Mouse (Mus musculus): ENCODE measurements around the gene Jmjd6.
"Not testable (repeated sequence)": the region's sequence is repeated elsewhere in the genome, so short reads cannot be mapped to it uniquely, and the experiment has no call there.

The Jmjd6 gene

GRCm38 (mm10) chr11:116823885-116824284 lies 19.4 kb downstream of the Jmjd6 start:
- not testable (repeated sequence) for DNase-seq

- DNase-seq, result no peak
Measured at GRCm38 (mm10) chr11:116823255-116823654, 20.0 kb downstream of the Jmjd6 start.

- no peak for DNase-seq
Measured at GRCm38 (mm10) chr11:116822626-116823025, 20.6 kb downstream of the Jmjd6 start.

- no peak for DNase-seq
Measured at GRCm38 (mm10) chr11:116822215-116822614, 21.0 kb downstream of the Jmjd6 start.

GRCm38 (mm10) chr11:116821057-116821940 lies 21.9 kb downstream of the Jmjd6 start:
- no peak for DNase-seq

GRCm38 (mm10) chr11:116819932-116820593 lies 23.2 kb downstream of the Jmjd6 start:
- peak in 1 of 2 experiments; percentile 6 for DNase-seq

- DNase-seq, result peak; percentile 59 to 71
Measured at GRCm38 (mm10) chr11:116818722-116819121, 24.5 kb downstream of the Jmjd6 start.

- DNase-seq, result no peak
Measured at GRCm38 (mm10) chr11:116817567-116817966, 25.7 kb downstream of the Jmjd6 start.

- no peak for DNase-seq
Measured at GRCm38 (mm10) chr11:116816769-116817168, 26.5 kb downstream of the Jmjd6 start.

- DNase-seq, result no peak
Measured at GRCm38 (mm10) chr11:116814884-116815415, 28.3 kb downstream of the Jmjd6 start.

- DNase-seq, result peak; percentile 17 to 39
Measured at GRCm38 (mm10) chr11:116814076-116814883, 29.0 kb downstream of the Jmjd6 start.

GRCm38 (mm10) chr11:116813610-116814009 lies 29.6 kb downstream of the Jmjd6 start:
- DNase-seq, result no peak

- peak; percentile 24 to 48 for DNase-seq
Measured at GRCm38 (mm10) chr11:116812793-116813529, 30.3 kb downstream of the Jmjd6 start.

- DNase-seq, result peak; percentile 84 to 88
Measured at GRCm38 (mm10) chr11:116810983-116811901, 32.0 kb downstream of the Jmjd6 start.

- DNase-seq, result no peak
Measured at GRCm38 (mm10) chr11:116810528-116810927, 32.7 kb downstream of the Jmjd6 start.

- no peak for DNase-seq
Measured at GRCm38 (mm10) chr11:116809520-116809919, 33.7 kb downstream of the Jmjd6 start.

GRCm38 (mm10) chr11:116808811-116809395 lies 34.3 kb downstream of the Jmjd6 start:
- peak in 1 of 2 experiments; percentile 40 for DNase-seq

GRCm38 (mm10) chr11:116807938-116808606 lies 35.2 kb downstream of the Jmjd6 start:
- peak; percentile 91 to 94 for DNase-seq

- DNase-seq, result no peak
Measured at GRCm38 (mm10) chr11:116807526-116807925, 35.7 kb downstream of the Jmjd6 start.

- no peak for DNase-seq
Measured at GRCm38 (mm10) chr11:116807116-116807515, 36.1 kb downstream of the Jmjd6 start.

Data from cerebellum, postnatal 25 days (tissue).